Mouse (Mus musculus) thymus, adult 2 months (tissue): Measurements from ENCODE around the gene Luc7l.

ENCODE experiments used
- CTCF ChIP-seq: fragments of 200-500 bp; IDR thresholded peaks from 2 replicates; pipeline ENCODE4 v1.5.1; 2012; ENCODE audit warnings: mild to moderate bottlenecking, control low read depth, low read length, moderate library complexity, borderline replicate concordance; ENCODE audit not compliant: control insufficient read depth, poor library complexity, insufficient read depth; ENCODE audit errors: extremely low read depth
- POLR2A ChIP-seq: fragments of 200-500 bp; IDR thresholded peaks from 2 replicates; pipeline ENCODE4 v1.6.1; 2012; ENCODE audit warnings: mild to moderate bottlenecking, low read length, control low read depth, moderate library complexity; ENCODE audit not compliant: control insufficient read depth, poor library complexity, insufficient read depth; ENCODE audit errors: extremely low read depth

- no peak for TF ChIP-seq POLR2A
- no peak for TF ChIP-seq CTCF
Observed at GRCm38 (mm10) chr17:26225150-26225549, 27.5 kb upstream of the Luc7l start.
